ENCODE assay signal across 16 mouse cellular contexts in the genomic region with DNA sequence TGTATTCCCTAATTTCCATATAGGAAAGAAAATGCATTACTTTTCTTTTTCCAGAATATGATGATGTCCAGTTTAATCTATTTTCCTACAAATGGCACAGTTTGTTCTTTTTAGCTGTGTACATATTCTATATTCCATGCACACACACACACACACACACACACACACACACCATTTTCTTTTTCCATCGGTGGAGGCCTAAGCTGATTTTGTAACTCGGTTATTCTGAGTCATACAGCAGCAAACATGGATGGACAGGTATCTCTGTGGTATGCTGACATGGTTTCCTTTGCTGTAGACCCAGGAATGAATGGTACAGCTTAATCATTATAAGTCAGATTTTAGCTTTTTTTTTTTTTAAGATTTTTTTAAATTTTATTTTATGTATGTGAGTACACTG.
"Had no signal": no experiment of that assay in that cellular context is flagged by ENCODE, and none has a peak within 500 bp of the region (broad histone marks: within the 10 kb centered on the region; RNA-seq: fewer than 3 reads in every experiment).

No protein-coding gene starts in this region.

- H3K27ac ChIP-seq: neural tube, embryonic 13.5 days; neural tube, embryonic 15.5 days; stomach, embryonic 15.5 days; stomach, postnatal 0 days had no signal

- H3K9me3 ChIP-seq: neural tube, embryonic 13.5 days; neural tube, embryonic 15.5 days; stomach, embryonic 15.5 days had no signal

- DNase-seq: retina, postnatal 1 day; right cerebral cortex, adult 18-20 months; right cerebral cortex, postnatal 14 days; right cerebral cortex, postnatal 25 days; right cerebral cortex, postnatal 4 days; spleen, adult 18-20 months; thymus, adult 18-20 months; thymus, adult 2 months; thymus, postnatal 14 days; thymus, postnatal 25 days; thymus, postnatal 36 days; thymus, postnatal 4 days had no signal

- H3K4me3 ChIP-seq: neural tube, embryonic 13.5 days; neural tube, embryonic 15.5 days; stomach, embryonic 15.5 days had no signal

- H3K9ac ChIP-seq: neural tube, embryonic 13.5 days; neural tube, embryonic 15.5 days; stomach, embryonic 15.5 days had no signal

- H3K27me3 ChIP-seq: neural tube, embryonic 13.5 days; neural tube, embryonic 15.5 days; stomach, embryonic 15.5 days had no signal

- H3K4me2 ChIP-seq: neural tube, embryonic 13.5 days; neural tube, embryonic 15.5 days; stomach, embryonic 15.5 days had no signal

- H3K36me3 ChIP-seq: neural tube, embryonic 13.5 days; neural tube, embryonic 15.5 days; stomach, embryonic 15.5 days had no signal
